Mouse (Mus musculus) heart, adult 9 months (tissue): ENCODE measurements around the gene Olfr888.

Source experiments
- DNase-seq, 2 experiments: peaks; one replicate each; pipeline ENCODE4 v3.0.0; 2022; ENCODE audit warnings: low spot score in 2 of 2

Olfr888 gene

DNA sequence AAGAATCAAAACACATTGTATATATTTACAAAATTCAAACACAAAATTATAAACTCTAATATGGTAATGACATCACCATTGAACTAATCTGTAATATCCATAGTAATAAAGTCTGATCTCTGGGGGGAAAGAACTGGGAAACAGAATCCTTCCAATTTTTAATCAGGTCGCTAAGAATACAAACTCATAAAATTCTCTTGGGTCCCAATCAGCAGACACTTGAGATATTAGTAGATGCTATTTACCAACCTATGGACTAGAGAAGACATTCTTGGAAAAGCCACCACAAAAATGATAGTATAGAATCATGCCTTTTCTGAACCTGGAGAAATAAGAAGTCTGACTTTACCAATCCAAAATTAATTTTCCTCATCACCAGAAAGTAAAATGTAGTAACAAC, at the start of gene Olfr888:
Olfr888 (plus strand) TSS at position 301 of the 400 bp plus-strand sequence.
- no peak for DNase-seq

DNA sequence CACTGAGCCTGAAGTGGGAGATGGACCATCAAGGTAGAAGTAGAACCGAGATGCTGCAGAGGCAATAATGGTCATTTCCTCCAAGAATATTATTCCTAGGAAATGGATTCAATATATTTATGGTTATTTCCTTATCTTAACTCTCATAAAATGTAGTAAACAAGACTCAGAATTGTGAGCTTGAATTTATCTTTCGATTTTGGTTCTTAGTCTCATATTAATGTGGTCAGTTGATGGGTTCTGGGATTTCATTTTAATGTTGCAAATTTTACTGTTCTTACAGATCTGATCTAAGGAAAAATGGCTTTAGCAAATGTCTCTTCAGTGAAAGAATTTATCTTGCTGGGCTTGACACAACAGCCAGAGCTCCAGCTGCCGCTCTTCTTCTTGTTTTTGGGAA, 46.9 kb upstream of the Olfr888 start, which contains the start of gene Olfr885:
Olfr885 (plus strand) TSS at position 301 of the 400 bp plus-strand sequence.
- DNase-seq: no peak

DNA sequence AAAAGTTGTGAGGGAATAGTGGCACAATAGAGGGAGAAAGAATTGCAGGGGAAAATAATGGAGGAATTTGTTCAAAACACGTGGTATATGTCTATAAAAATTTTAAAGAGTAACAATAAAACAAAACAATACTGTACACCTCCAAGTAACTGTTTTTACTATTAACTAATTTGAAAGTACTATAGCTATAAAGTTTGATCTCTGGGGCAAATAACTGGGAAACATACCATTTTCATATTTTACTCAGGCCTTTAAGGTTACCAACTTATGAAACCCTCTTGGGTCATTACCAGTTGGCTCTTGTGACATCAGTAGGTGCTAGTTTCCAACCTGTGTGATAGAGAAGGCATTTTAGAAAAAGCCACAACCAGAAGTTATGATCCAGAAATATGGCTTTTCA, 24.2 kb upstream of the Olfr888 start, which contains the start of gene Olfr887:
Olfr887 (plus strand) TSS at position 301 of the 400 bp plus-strand sequence.
- DNase-seq: no peak

DNA sequence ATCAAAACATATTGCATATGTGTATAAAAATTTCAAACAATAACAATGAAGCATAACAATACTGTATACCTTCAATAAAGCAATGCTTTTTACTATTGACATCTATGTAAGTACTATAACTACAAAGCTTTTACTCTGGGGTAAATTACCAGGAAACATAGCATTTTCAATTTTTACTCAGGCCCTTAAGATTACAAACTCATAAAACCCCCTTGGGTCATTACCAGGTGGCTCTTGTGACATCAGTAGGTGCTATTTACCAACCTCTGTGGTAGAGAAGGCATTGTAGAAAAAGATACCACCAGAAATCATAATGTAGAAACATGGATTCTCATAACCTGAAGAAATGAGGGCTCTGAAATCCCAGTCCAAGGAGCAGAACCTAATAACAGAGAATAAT, 7.0 kb downstream of the Olfr888 start, which contains the start of gene Olfr889:
Olfr889 (plus strand) TSS at position 301 of the 400 bp plus-strand sequence.
- DNase-seq: no peak

DNA sequence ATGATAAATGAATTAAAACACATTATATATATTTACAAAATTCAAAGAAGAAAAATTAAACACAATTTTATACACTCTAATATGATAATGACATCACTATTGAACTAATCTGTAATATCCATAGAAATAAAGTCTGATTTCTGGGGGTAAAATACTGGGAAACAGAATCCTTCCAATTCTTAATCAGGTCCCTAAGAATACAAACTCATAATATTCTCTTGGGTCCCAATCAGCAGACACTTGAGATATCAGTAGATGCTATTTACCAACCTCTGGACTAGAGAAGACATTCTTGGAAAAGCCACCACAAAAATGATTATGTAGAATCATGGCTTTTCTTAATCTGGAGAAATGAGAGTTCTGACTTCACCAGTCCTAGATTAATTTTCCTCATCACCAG, 34.3 kb downstream of the Olfr888 start, which contains the start of gene Olfr890:
Olfr890 (plus strand) TSS at position 301 of the 400 bp plus-strand sequence.
- no peak for DNase-seq
